Mouse (Mus musculus): Measurements from ENCODE around the gene Ube2o. TPM values are rescaled to one million over a fixed set of nuclear protein-coding genes. Genes with fewer than 3 reads are reported as not detected.

Ube2o gene
- polyA plus RNA-seq, 1 experiment from 2014 or later = 3.7 TPM

DNA sequence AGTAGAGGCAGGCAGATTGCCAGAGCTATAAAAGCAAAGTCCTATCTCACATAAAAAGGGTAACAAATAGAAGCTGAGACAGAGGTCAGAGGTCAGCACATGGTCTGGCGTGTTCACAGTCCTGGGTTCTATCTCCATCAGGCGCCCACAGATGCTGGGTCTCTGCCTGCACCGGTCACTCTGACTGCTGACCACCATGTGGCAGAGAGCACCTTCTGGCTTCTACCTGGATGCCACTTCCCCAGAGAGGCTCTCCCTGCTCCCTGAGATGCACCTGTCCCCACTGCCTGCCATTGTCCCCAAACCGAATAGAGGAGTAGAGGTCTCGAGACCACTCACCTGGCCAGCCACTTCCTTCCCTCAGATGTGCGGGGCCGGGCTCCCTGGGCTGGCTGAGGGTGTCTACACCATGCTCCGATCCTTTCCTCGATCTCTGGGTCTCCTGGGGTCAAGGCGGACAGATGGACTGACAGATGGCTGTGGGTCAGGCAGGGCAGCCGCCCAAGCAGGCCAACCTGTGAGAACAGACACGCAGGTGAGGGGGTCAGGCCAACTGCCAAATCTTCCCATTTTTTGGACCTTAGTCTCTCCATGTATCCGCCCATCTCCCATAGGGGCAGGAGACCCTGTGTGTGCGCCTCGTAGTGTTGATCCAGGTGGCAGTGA lies 28.9 kb upstream of the Ube2o start:
- Histone ChIP-seq H3K4me3 (ENCODE audit: low read depth, low read length) (no peak overlapping the region), H3K36me3 (ENCODE audit: control insufficient read depth, insufficient read depth) (peaks cover 35% of the 10 kb centered on the region; the same call in 1 of the 2 replicates), H3K9ac (ENCODE audit: low read depth, low read length) (no peak overlapping the region), H3K9me3 (ENCODE audit: control insufficient read depth) (no peaks in the 10 kb centered on the region), H3K4me1 (replicated peaks; ENCODE audit: control insufficient read depth, insufficient read depth, low read length) (peaks cover 7% of the 10 kb centered on the region; the same call in 1 of the 2 replicates), H3K4me2 (replicated peaks; ENCODE audit: low read depth) (no peak overlapping the region), H3K27me3 (replicated peaks; ENCODE audit: control insufficient read depth, insufficient read depth, low read length) (no peaks in the 10 kb centered on the region), H3K27ac (ENCODE audit: low read depth, low read length) (no peak overlapping the region)
- no peak for TF ChIP-seq CTCF (IDR thresholded peaks at IDR 0.05; ENCODE audit: low read depth)
- 84% methylated on average over 15 of the region's 15 CpGs for WGBS
- ATAC-seq = no peak

DNA sequence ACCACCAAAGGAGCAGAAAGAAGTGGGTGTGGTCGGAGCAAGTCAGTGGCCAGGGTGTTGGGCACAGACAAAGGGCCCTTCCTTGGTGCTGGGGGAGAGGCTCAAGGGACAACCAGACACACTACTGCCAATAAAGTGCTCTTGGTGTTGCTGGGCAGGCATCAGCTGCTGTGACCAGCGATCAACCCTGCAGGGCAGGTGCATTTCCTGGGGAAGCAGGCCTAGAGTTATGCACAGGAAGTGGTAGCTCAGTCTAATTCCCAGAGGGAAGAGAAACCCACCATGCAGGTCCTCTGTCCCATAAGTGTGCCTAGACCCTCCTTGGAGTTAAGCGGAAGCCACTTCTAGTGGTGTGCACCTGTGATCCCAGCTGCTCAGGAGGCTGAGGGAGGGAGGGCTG lies 26.5 kb upstream of the Ube2o start:
- H3K27me3 ChIP-seq (replicated peaks; ENCODE audit: control insufficient read depth, insufficient read depth, low read length) = no peaks in the 10 kb centered on the region
- ATAC-seq = no peak
- 88% methylated on average over 3 of the region's 3 CpGs for WGBS
- peaks cover 50% of the 10 kb centered on the region for H3K36me3 ChIP-seq (ENCODE audit: control insufficient read depth, insufficient read depth)
- no peaks in the 10 kb centered on the region for H3K4me1 ChIP-seq (replicated peaks; ENCODE audit: control insufficient read depth, insufficient read depth, low read length)
- H3K4me2 ChIP-seq (replicated peaks; ENCODE audit: low read depth) = no peak overlapping the region
- no peak overlapping the region for H3K4me3 ChIP-seq (ENCODE audit: low read depth, low read length)
- H3K9ac ChIP-seq (ENCODE audit: low read depth, low read length) = no peak overlapping the region
- no peaks in the 10 kb centered on the region for H3K9me3 ChIP-seq (ENCODE audit: control insufficient read depth)
- H3K27ac ChIP-seq (ENCODE audit: low read depth, low read length) = no peak overlapping the region
- TF ChIP-seq CTCF (IDR thresholded peaks at IDR 0.05; ENCODE audit: low read depth) = no peak

DNA sequence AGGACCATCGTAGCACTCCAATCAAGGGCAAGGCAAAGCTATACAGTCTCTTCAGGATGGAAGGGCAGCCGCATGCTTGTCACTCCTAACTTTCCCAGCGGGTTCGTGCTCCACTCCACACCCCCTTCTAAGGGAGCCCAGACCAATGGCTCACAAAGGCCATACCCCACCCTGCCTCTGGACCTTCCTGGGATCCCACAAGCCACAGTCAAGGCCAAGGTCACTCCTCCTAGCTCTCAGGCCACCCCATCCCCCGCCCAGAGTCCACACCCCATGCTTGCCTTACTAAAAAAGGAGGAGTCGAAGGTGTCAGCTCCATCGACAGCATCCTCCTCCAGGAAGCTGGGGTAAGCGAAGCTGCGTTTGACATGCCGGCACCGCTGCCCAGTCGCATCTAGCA lies 22.9 kb upstream of the Ube2o start:
- no peak for TF ChIP-seq CTCF (IDR thresholded peaks at IDR 0.05; ENCODE audit: low read depth)
- no peak overlapping the region for H3K4me3 ChIP-seq (ENCODE audit: low read depth, low read length)
- H3K36me3 ChIP-seq (ENCODE audit: control insufficient read depth, insufficient read depth) = peaks cover 73% of the 10 kb centered on the region
- no peak for ATAC-seq
- H3K4me1 ChIP-seq (replicated peaks; ENCODE audit: control insufficient read depth, insufficient read depth, low read length) = no peaks in the 10 kb centered on the region
- H3K9me3 ChIP-seq (ENCODE audit: control insufficient read depth) = no peaks in the 10 kb centered on the region
- H3K9ac ChIP-seq (ENCODE audit: low read depth, low read length) = no peak overlapping the region
- H3K27me3 ChIP-seq (replicated peaks; ENCODE audit: control insufficient read depth, insufficient read depth, low read length) = no peaks in the 10 kb centered on the region
- no peak overlapping the region for H3K27ac ChIP-seq (ENCODE audit: low read depth, low read length)
- H3K4me2 ChIP-seq (replicated peaks; ENCODE audit: low read depth) = no peak overlapping the region
- WGBS = 93% methylated on average over 12 of the region's 12 CpGs

DNA sequence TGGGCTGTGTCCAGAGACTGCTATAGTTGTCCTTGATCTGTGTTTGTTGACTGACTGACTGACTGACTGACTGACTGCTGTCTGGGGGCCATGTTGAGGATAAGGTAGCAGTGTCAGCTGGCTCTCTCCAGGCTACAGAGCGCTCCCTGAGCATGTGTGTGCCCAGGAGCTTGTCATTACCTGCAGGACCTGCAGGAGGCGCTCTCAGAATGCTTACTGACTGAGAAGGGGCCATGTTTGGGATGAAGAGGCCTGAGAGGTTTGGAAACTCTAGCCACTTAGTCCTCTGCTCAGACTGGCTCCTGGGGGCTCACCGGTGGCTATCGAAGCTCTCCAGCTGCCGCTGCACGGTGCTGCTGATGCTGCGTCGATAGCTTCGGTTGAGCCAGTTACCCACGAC lies 22.1 kb upstream of the Ube2o start:
- peaks cover 77% of the 10 kb centered on the region for H3K36me3 ChIP-seq (ENCODE audit: control insufficient read depth, insufficient read depth)
- no peaks in the 10 kb centered on the region for H3K27me3 ChIP-seq (replicated peaks; ENCODE audit: control insufficient read depth, insufficient read depth, low read length)
- no peak overlapping the region for H3K27ac ChIP-seq (ENCODE audit: low read depth, low read length)
- no peak overlapping the region for H3K4me3 ChIP-seq (ENCODE audit: low read depth, low read length)
- no peak for ATAC-seq
- H3K9ac ChIP-seq (ENCODE audit: low read depth, low read length) = no peak overlapping the region
- WGBS = 94% methylated on average over 10 of the region's 10 CpGs
- TF ChIP-seq CTCF (IDR thresholded peaks at IDR 0.05; ENCODE audit: low read depth) = peak; percentile 74
- H3K9me3 ChIP-seq (ENCODE audit: control insufficient read depth) = no peaks in the 10 kb centered on the region
- H3K4me1 ChIP-seq (replicated peaks; ENCODE audit: control insufficient read depth, insufficient read depth, low read length) = no peaks in the 10 kb centered on the region
- H3K4me2 ChIP-seq (replicated peaks; ENCODE audit: low read depth) = no peak overlapping the region

DNA sequence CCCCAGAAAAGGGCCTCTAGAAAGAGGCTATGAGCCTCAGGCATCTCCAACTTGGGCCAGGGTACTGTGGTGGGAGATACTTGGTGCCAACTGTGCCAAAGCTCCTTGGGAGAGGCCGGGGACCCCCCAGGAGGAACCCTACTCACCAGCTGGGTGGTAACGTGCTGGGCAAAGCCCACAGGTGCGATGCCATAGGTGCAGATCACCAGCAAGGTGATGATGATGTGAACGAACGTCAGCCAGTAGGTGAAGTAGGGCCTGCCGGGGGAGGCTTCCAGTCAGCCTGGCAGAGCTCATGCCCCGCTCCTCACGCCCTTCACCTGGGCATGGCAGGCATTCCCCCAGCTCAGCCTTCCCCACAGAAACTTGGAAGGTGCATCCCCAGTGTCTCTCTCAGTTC lies 20.8 kb upstream of the Ube2o start:
- H3K36me3 ChIP-seq (ENCODE audit: control insufficient read depth, insufficient read depth) = peaks cover 86% of the 10 kb centered on the region
- 90% methylated on average over 8 of the region's 8 CpGs for WGBS
- H3K27me3 ChIP-seq (replicated peaks; ENCODE audit: control insufficient read depth, insufficient read depth, low read length) = no peaks in the 10 kb centered on the region
- no peaks in the 10 kb centered on the region for H3K9me3 ChIP-seq (ENCODE audit: control insufficient read depth)
- no peak overlapping the region for H3K27ac ChIP-seq (ENCODE audit: low read depth, low read length)
- no peak for TF ChIP-seq CTCF (IDR thresholded peaks at IDR 0.05; ENCODE audit: low read depth)
- H3K9ac ChIP-seq (ENCODE audit: low read depth, low read length) = no peak overlapping the region
- H3K4me1 ChIP-seq (replicated peaks; ENCODE audit: control insufficient read depth, insufficient read depth, low read length) = no peaks in the 10 kb centered on the region
- ATAC-seq = no peak
- H3K4me3 ChIP-seq (ENCODE audit: low read depth, low read length) = no peak overlapping the region
- no peak overlapping the region for H3K4me2 ChIP-seq (replicated peaks; ENCODE audit: low read depth)

DNA sequence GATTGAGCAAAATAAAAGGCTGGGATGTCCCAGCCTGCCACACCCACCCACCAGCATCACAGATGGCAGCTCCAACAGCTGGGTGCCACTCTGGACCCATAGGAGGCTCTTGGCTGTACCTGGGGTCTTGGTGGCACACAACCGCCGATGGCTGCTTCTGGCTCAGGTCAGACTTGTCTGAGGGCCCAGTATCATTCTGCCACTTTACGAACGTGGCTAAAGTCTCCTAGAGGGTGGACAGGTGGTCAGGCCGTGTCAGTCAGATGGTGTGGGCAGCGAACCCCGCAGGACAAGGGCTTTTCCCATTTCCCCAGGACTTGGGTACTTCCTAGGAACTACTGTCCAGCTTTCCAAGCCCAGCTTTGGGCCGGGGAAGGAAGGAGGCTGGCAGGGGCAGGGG lies 19.9 kb upstream of the Ube2o start:
- Histone ChIP-seq H3K27ac (ENCODE audit: low read depth, low read length) (no peak overlapping the region), H3K27me3 (replicated peaks; ENCODE audit: control insufficient read depth, insufficient read depth, low read length) (no peaks in the 10 kb centered on the region), H3K9me3 (ENCODE audit: control insufficient read depth) (no peaks in the 10 kb centered on the region), H3K4me1 (replicated peaks; ENCODE audit: control insufficient read depth, insufficient read depth, low read length) (no peaks in the 10 kb centered on the region), H3K36me3 (ENCODE audit: control insufficient read depth, insufficient read depth) (peaks cover 83% of the 10 kb centered on the region), H3K9ac (ENCODE audit: low read depth, low read length) (no peak overlapping the region), H3K4me3 (ENCODE audit: low read depth, low read length) (no peak overlapping the region), H3K4me2 (replicated peaks; ENCODE audit: low read depth) (no peak overlapping the region)
- no peak for TF ChIP-seq CTCF (IDR thresholded peaks at IDR 0.05; ENCODE audit: low read depth)
- 94% methylated on average over 8 of the region's 8 CpGs for WGBS
- ATAC-seq = no peak
